In genomic region chr9:103593079-103593478, GRCm38 (mm10) we compare ENCODE assay signal across 23 mouse cellular contexts.
A peak's percentile ranks its signal among the peaks of the same experiment; 100 is the strongest.
DNase-seq lines count a peak whose midpoint lies in the region; ATAC-seq and TF ChIP-seq lines count a peak whose summit lies in the region.
"Had no signal": no experiment of that assay in that cellular context is flagged by ENCODE, and none has a peak within 500 bp of the region (broad histone marks: within the 10 kb centered on the region; RNA-seq: fewer than 3 reads in every experiment).

No protein-coding gene starts in this region.

- 0 out of 2 replicates have a peak, but pooled peaks have one; percentile 33 for ATAC-seq in heart, postnatal 0 days (ENCODE audit: insufficient read depth, low read depth)
- no peak for ATAC-seq in midbrain, embryonic 14.5 days (ENCODE audit: low FRiP score, low TSS enrichment)
- ATAC-seq in midbrain, embryonic 16.5 days, result no peak
- ATAC-seq in intestine, embryonic 16.5 days, result no peak
- ATAC-seq: forebrain, embryonic 16.5 days; intestine, embryonic 15.5 days had no signal

- H3K9ac ChIP-seq in heart, postnatal 0 days (replicated peaks; ENCODE audit: low read depth, low read length), result no peak overlapping the region
- H3K9ac ChIP-seq in midbrain, embryonic 14.5 days (replicated peaks; ENCODE audit: low read length), result no peak overlapping the region
- H3K9ac ChIP-seq in midbrain, embryonic 16.5 days (ENCODE audit: low read depth, low read length), result no peak overlapping the region
- H3K9ac ChIP-seq in intestine, embryonic 16.5 days (ENCODE audit: low read depth, low read length), result no peak overlapping the region
- H3K9ac ChIP-seq: intestine, embryonic 15.5 days; kidney, embryonic 15.5 days; limb, embryonic 13.5 days; liver, embryonic 13.5 days; lung, embryonic 14.5 days; midbrain, embryonic 12.5 days; stomach, embryonic 15.5 days had no signal

- peak overlapping the region; percentile 74; the same call in 1 of the 2 replicates for H3K27ac ChIP-seq in heart, embryonic 10.5 days
- no peak overlapping the region for H3K27ac ChIP-seq in heart, postnatal 0 days (ENCODE audit: low read depth)
- H3K27ac ChIP-seq in midbrain, embryonic 14.5 days (replicated peaks; ENCODE audit: low read depth, low read length), result peak overlapping the region; percentile 66; the same call in 1 of the 2 replicates
- H3K27ac ChIP-seq in midbrain, embryonic 10.5 days (replicated peaks), result no peak overlapping the region
- H3K27ac ChIP-seq in midbrain, embryonic 16.5 days (ENCODE audit: low read length), result peak overlapping the region; percentile 68
- no peak overlapping the region for H3K27ac ChIP-seq in intestine, embryonic 16.5 days (ENCODE audit: low read length)
- H3K27ac ChIP-seq: intestine, embryonic 15.5 days; kidney, embryonic 15.5 days; limb, embryonic 13.5 days; liver, embryonic 13.5 days; midbrain, embryonic 12.5 days; stomach, embryonic 15.5 days had no signal

- no peak for DNase-seq in heart, embryonic 10.5 days (ENCODE audit: low spot score)
- DNase-seq in heart, adult 9 months (ENCODE audit: low spot score in 2 of 2), result no peak
- DNase-seq in heart, postnatal 0 days (ENCODE audit: low spot score), result peak; percentile 46
- DNase-seq in heart, postnatal 36 days, result no peak
- peak; percentile 43 for DNase-seq in midbrain, embryonic 14.5 days
- DNase-seq in midbrain, embryonic 10.5 days (ENCODE audit: low spot score), result no peak
- DNase-seq: adrenal gland, adult 2 months; B cell, adult 2 months; cerebellum, postnatal 10 days; kidney, postnatal 4 days; liver, embryonic 13.5 days; lung, embryonic 14.5 days; lung, postnatal 4 days; thymus, adult 18-20 months; thymus, postnatal 4 days had no signal

- H3K27me3 ChIP-seq in heart, embryonic 10.5 days (ENCODE audit: insufficient read depth, poor library complexity, severe bottlenecking), result no peaks in the 10 kb centered on the region
- H3K27me3 ChIP-seq in heart, postnatal 0 days (ENCODE audit: control insufficient read depth, insufficient read depth, low read length), result no peaks in the 10 kb centered on the region
- no peaks in the 10 kb centered on the region for H3K27me3 ChIP-seq in midbrain, embryonic 14.5 days (ENCODE audit: control insufficient read depth, insufficient read depth, low read length)
- H3K27me3 ChIP-seq in midbrain, embryonic 10.5 days (ENCODE audit: low read depth, poor library complexity, severe bottlenecking), result no peaks in the 10 kb centered on the region
- H3K27me3 ChIP-seq in midbrain, embryonic 16.5 days (ENCODE audit: control insufficient read depth, insufficient read depth, low read depth, low read length), result no peaks in the 10 kb centered on the region
- no peaks in the 10 kb centered on the region for H3K27me3 ChIP-seq in intestine, embryonic 16.5 days (replicated peaks; ENCODE audit: control insufficient read depth, insufficient read depth, low read length)
- H3K27me3 ChIP-seq: intestine, embryonic 15.5 days; kidney, embryonic 15.5 days; limb, embryonic 13.5 days; liver, embryonic 13.5 days; stomach, embryonic 15.5 days had no signal

- H3K9me3 ChIP-seq in heart, embryonic 10.5 days, result no peaks in the 10 kb centered on the region
- no peaks in the 10 kb centered on the region for H3K9me3 ChIP-seq in heart, postnatal 0 days (replicated peaks; ENCODE audit: control insufficient read depth, low read length)
- H3K9me3 ChIP-seq in midbrain, embryonic 14.5 days (ENCODE audit: control insufficient read depth, low read length), result no peaks in the 10 kb centered on the region
- no peaks in the 10 kb centered on the region for H3K9me3 ChIP-seq in midbrain, embryonic 10.5 days (replicated peaks)
- no peaks in the 10 kb centered on the region for H3K9me3 ChIP-seq in midbrain, embryonic 16.5 days (replicated peaks; ENCODE audit: control insufficient read depth, low read length, poor library complexity, severe bottlenecking)
- H3K9me3 ChIP-seq in intestine, embryonic 16.5 days (ENCODE audit: control insufficient read depth, low read length), result no peaks in the 10 kb centered on the region
- H3K9me3 ChIP-seq: intestine, embryonic 15.5 days; kidney, embryonic 15.5 days; limb, embryonic 13.5 days; liver, embryonic 13.5 days; stomach, embryonic 15.5 days had no signal

- intact Hi-C loops in heart, postnatal 36 days (cut with DNase I), result no loop called here

- peaks cover 12% of the 10 kb centered on the region for H3K36me3 ChIP-seq in heart, embryonic 10.5 days
- H3K36me3 ChIP-seq in heart, postnatal 0 days (replicated peaks; ENCODE audit: control insufficient read depth, insufficient read depth, low read length), result no peaks in the 10 kb centered on the region
- H3K36me3 ChIP-seq in midbrain, embryonic 14.5 days (ENCODE audit: control insufficient read depth, insufficient read depth, low read length), result no peaks in the 10 kb centered on the region
- H3K36me3 ChIP-seq in midbrain, embryonic 10.5 days, result no peaks in the 10 kb centered on the region
- H3K36me3 ChIP-seq in midbrain, embryonic 16.5 days (ENCODE audit: control insufficient read depth, insufficient read depth, low read length), result no peaks in the 10 kb centered on the region
- H3K36me3 ChIP-seq in intestine, embryonic 16.5 days (ENCODE audit: control insufficient read depth, insufficient read depth, low read length), result no peaks in the 10 kb centered on the region
- H3K36me3 ChIP-seq: intestine, embryonic 15.5 days; kidney, embryonic 15.5 days; limb, embryonic 13.5 days; liver, embryonic 13.5 days; midbrain, embryonic 12.5 days; stomach, embryonic 15.5 days had no signal

- WGBS in heart, embryonic 10.5 days, result 44% methylated on average over 4 of the region's 4 CpGs
- WGBS in heart, postnatal 0 days, result 39% methylated on average over 4 of the region's 4 CpGs
- WGBS in midbrain, embryonic 14.5 days, result 37% methylated on average over 4 of the region's 4 CpGs
- 74% methylated on average over 4 of the region's 4 CpGs for WGBS in midbrain, embryonic 10.5 days
- 30% methylated on average over 4 of the region's 4 CpGs for WGBS in midbrain, embryonic 16.5 days
- WGBS in intestine, embryonic 16.5 days, result 72% methylated on average over 4 of the region's 4 CpGs

- TF ChIP-seq EP300 in heart, postnatal 0 days (IDR thresholded peaks at IDR 0.05; ENCODE audit: low read depth), result no peak

- no peak for TF ChIP-seq CTCF in heart, postnatal 0 days (IDR thresholded peaks at IDR 0.05; ENCODE audit: low read depth)

- peaks cover 36% of the 10 kb centered on the region for H3K4me1 ChIP-seq in heart, embryonic 10.5 days
- H3K4me1 ChIP-seq in heart, postnatal 0 days (ENCODE audit: control insufficient read depth, insufficient read depth), result peaks cover 10% of the 10 kb centered on the region
- peaks cover 34% of the 10 kb centered on the region for H3K4me1 ChIP-seq in midbrain, embryonic 14.5 days (ENCODE audit: control insufficient read depth, insufficient read depth, low read length)
- peaks cover 36% of the 10 kb centered on the region for H3K4me1 ChIP-seq in midbrain, embryonic 10.5 days
- H3K4me1 ChIP-seq in midbrain, embryonic 16.5 days (ENCODE audit: control insufficient read depth, insufficient read depth, low read length), result peaks cover 30% of the 10 kb centered on the region
- no peaks in the 10 kb centered on the region for H3K4me1 ChIP-seq in intestine, embryonic 16.5 days (ENCODE audit: control insufficient read depth, insufficient read depth, low read length)
- H3K4me1 ChIP-seq: intestine, embryonic 15.5 days; kidney, embryonic 15.5 days; limb, embryonic 13.5 days; liver, embryonic 13.5 days; stomach, embryonic 15.5 days had no signal

- no peak overlapping the region for H3K4me2 ChIP-seq in heart, postnatal 0 days (ENCODE audit: low read depth, low read length)
- H3K4me2 ChIP-seq in midbrain, embryonic 14.5 days (ENCODE audit: low read length), result no peak overlapping the region
- H3K4me2 ChIP-seq in midbrain, embryonic 16.5 days (ENCODE audit: low read length), result no peak overlapping the region
- H3K4me2 ChIP-seq in intestine, embryonic 16.5 days (ENCODE audit: low read depth, low read length), result no peak overlapping the region
- H3K4me2 ChIP-seq: intestine, embryonic 15.5 days; kidney, embryonic 15.5 days; limb, embryonic 13.5 days; liver, embryonic 13.5 days; lung, embryonic 14.5 days; midbrain, embryonic 12.5 days; stomach, embryonic 15.5 days had no signal

- H3K4me3 ChIP-seq in heart, embryonic 10.5 days, result no peak overlapping the region
- no peak overlapping the region for H3K4me3 ChIP-seq in heart, postnatal 0 days (ENCODE audit: low read depth, low read length)
- H3K4me3 ChIP-seq in midbrain, embryonic 14.5 days (replicated peaks; ENCODE audit: low read depth, low read length), result no peak overlapping the region
- no peak overlapping the region for H3K4me3 ChIP-seq in midbrain, embryonic 10.5 days
- H3K4me3 ChIP-seq in midbrain, embryonic 16.5 days (ENCODE audit: low read depth, low read length), result no peak overlapping the region
- no peak overlapping the region for H3K4me3 ChIP-seq in intestine, embryonic 16.5 days (ENCODE audit: low read length)
- H3K4me3 ChIP-seq: intestine, embryonic 15.5 days; kidney, embryonic 15.5 days; limb, embryonic 13.5 days; liver, embryonic 13.5 days; midbrain, embryonic 12.5 days; stomach, embryonic 15.5 days had no signal

Comparison
In these comparisons a context has a peak if more than half of its experiments do, and no peak if none do; other contexts are left out.
1. DNase-seq: peak in heart, postnatal 0 days (single experiment) and midbrain, embryonic 14.5 days (single experiment); none in heart, embryonic 10.5 days (single experiment), heart, adult 9 months (0 of 2), heart, postnatal 36 days (0 of 2) and midbrain, embryonic 10.5 days (single experiment).
2. H3K27ac ChIP-seq: peak in heart, embryonic 10.5 days (single experiment), midbrain, embryonic 14.5 days (single experiment) and midbrain, embryonic 16.5 days (single experiment); none in heart, postnatal 0 days (single experiment), midbrain, embryonic 10.5 days (single experiment) and intestine, embryonic 16.5 days (single experiment).